Mouse (Mus musculus): ENCODE results near the gene Mta3.

DNA sequence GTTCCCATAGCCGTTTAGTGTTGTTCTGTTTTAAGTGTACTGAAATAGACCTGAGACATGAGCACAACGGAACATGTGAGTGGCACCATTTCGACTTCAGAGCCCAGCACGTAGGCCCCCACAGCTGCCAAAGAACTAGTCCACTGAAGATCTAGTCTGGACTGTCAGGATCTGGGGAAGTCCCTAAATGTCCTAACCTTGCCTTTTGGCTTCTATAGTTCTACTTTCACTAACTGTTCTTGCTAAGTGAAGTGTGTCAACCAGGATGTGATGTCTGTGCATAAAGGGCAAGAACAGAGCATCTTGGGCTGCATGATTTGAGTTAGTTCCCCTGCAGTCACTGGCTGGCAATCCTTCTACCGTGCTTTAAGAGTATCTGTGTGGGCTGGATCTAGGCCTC is 144.9 kb downstream of the Mta3 start:
- TF ChIP-seq MAFK (IDR thresholded peaks at IDR 0.05; ENCODE audit: insufficient read depth, low read depth, low read length) (no peak), ZNF384 (IDR thresholded peaks at IDR 0.05; ENCODE audit: low read depth, low read length) (no peak), CHD2 (IDR thresholded peaks at IDR 0.05; ENCODE audit: low read depth, low read length) (no peak), HCFC1 (IDR thresholded peaks at IDR 0.05; ENCODE audit: borderline replicate concordance, insufficient read depth, low read length) (no peak), ZC3H11A (IDR thresholded peaks at IDR 0.05; ENCODE audit: borderline replicate concordance, low read depth, low read length) (no peak)
